Mouse (Mus musculus) layer of hippocampus, adult 9-11 months (tissue): ENCODE measurements around the gene Ppp2r5c.
A peak's percentile ranks its signal among the peaks of the same experiment; 100 is the strongest.

Source experiments
- DNase-seq: peaks from one replicate; pipeline ENCODE4 v3.0.0; 2022

Gene Ppp2r5c

DNA sequence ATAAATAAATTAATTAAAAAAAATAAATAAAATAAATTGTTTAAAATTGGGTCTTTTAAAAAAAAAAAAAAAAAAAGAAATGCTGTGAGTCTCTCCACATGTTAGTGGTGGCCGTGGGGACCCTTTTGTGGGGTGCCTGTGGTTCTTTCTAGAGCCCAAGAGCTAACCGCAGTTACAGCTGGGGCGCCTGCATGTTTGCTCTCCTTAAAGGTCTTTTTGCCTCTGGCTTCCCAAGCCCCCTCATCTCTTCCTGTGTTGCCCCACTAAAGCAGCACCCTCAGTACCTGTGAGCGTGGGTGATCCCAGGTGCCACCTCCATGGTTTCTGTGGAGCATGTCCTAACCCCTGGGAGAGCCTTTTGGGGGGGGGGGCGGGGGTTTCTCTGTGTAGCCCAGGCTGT is 45.5 kb downstream of the Ppp2r5c start:
- DNase-seq: no peak

DNA sequence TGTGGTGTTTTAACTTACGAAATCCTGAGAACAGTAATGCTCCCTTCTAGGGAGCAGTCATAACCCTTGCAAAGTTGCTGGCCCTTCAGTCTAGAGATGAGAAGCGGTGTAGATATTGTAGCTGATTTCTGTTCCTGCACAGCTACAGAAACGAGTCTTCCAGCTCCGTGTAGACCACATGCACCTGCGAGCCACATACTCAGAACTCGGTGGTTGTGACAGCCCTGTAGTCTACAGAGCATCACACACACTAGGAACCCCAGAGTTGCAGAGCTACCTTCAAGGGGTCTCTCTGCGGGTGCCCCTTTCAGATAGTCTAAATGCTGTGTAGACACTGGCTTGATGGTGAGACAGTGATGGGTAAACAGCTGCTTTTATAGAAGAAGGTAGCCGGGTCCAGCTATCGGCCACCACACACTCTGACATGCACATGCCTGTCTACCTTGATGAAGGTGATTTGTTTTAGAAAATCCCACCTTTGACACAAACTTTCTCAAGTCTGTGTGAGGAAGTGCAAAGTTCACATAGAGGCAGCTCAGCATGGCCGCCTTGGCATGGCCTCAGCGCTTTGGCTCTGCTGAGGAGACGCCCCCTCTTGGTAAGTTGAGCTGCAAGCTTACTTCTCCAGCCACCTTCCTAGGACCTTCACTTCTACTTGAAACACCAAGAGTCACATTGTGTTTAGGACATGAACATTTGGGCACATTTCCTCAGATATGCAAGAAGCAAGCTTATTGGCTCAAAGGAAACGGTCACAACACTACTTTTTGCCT is 46.9 kb downstream of the Ppp2r5c start:
- no peak for DNase-seq

DNA sequence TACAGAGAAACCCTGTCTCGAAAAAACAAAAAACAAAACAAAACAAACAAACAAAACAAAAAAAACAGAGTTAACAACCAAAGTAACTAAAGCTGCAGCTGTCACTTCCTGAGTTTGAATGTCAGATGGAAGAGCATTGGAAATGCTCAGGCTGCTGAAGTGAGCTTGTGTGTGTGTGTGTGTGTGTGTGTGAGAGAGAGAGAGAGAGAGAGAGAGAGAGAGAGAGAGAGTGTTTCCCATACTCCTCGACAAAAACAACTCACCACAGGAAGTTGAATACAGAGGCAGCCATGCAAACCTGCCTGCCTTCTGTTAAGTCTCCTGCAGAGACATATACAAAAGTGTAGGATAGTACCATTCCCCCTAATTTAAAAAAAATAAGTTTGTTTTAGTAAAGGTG is 47.9 kb downstream of the Ppp2r5c start:
- no peak for DNase-seq

DNA sequence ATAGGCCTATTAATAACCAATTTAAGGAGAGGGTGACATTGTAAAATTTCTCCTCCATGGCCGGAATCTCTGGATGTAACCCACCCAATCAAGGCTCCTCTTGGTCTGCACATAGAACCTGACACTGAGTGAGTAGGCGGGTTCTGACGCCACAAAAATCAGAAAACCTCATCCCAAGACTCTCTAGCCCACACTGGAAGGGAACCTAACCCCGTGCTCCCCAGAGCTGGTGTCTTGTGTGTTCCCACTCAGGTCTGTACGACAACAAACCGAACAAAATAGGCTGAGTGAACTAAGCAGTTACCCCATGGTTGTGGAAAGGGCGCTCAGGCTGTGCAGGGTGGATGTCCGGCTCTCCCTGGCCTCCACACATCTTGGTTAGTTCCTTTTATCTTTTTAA is 48.3 kb downstream of the Ppp2r5c start:
- DNase-seq: no peak

DNA sequence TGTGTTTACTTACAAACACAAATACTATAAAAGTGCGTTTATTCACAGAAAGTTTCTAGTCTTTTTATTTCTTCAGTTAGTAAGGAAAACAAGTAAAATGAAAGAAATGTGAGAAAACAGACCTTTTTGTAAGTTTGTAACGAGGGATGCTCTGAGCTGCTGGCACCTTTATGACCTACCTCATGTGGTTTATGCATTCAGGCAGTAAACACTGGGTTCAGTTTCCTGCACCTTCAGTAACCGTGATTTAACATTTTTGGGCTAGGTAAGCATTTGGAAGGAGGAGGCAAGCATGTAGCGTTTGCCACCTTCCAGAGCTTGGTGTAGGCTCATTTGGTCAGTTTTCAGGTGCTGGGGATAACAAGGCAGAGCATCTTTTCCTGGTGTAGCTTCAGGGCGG is 49.1 kb downstream of the Ppp2r5c start:
- no peak for DNase-seq

DNA sequence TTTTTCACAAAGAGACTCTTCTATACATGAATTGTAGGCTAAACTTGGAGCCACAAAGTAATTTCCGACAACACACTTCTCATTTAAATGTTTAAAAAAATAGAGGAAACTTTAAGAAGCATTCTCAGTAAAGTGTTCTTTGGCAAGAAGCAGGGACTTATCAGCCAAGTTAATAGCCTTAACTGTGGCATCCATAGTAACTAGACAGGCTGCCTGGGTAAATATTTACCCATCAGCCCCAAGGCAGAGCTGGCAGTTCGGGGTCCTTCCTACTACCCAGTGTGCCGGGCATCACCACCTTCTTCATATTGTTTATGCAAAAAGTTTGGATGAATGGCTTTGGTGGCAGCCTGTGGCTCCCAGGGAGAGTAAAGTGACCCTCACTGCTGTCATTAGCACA is 50.1 kb downstream of the Ppp2r5c start:
- DNase-seq: no peak

DNA sequence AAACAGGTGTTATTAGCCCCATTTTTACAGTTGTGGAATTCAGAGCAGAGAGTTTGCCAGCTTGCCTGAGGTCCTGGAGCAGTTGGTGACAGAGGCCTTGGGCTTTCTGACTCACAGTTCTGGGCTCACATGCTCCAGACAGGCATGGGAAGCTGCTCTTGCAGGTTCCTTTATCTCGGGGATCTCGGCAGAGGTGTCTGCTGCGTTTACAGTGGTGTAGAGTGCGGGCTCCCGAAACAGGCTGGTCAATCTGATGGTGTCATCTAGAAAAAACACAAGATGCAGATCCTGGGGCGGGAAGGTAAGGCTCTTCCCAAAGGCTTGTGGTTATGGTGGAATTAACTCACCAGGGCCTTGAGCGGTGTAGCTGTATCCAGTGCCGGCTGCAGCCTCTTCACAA is 50.6 kb downstream of the Ppp2r5c start:
- DNase-seq: no peak

DNA sequence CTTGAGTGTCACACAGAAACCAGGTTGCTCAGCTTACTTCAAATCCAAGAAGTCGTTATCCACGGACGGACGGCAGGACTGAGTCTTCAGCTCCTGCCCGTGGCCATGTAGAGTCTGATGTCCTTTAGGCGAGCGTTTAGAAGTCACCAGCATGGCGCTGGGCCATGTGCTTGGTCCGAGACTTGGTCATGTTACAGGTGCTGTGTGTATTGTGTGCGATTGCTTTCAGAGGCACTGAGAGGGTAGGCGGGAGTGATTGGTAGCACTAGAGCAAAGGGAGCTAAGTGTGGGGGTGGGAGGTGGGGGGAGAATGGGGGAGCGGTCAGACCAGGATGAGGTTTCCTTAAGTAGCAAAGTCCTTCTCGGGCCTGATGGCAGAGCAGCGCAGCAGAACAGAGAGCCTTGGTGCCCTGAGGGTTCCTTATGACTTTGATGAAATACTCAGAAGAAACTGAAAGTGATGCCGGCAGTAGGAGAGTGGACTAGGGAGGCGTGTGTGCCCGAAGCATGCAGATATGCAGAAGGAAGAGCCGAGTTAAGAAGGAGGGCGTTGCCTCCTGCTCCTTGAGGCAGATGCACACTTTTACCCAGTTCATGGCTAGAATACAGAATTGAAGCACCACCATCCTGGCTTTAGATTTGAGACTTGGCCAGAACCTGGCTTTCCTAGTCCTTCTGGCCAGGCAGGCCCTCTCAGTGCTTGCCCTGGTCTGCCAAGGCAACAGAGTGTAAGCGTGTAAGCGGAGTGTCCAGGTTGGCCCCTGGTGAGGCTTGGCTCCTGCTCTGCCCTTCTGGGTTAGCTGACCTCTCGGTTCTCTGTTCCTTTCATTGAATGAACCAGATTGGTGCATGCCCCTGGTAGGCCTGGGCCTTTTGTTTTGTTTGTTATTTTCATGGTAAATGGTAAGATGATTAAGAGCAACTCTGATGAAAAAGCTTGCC is 51.6 kb downstream of the Ppp2r5c start:
- no peak for DNase-seq

DNA sequence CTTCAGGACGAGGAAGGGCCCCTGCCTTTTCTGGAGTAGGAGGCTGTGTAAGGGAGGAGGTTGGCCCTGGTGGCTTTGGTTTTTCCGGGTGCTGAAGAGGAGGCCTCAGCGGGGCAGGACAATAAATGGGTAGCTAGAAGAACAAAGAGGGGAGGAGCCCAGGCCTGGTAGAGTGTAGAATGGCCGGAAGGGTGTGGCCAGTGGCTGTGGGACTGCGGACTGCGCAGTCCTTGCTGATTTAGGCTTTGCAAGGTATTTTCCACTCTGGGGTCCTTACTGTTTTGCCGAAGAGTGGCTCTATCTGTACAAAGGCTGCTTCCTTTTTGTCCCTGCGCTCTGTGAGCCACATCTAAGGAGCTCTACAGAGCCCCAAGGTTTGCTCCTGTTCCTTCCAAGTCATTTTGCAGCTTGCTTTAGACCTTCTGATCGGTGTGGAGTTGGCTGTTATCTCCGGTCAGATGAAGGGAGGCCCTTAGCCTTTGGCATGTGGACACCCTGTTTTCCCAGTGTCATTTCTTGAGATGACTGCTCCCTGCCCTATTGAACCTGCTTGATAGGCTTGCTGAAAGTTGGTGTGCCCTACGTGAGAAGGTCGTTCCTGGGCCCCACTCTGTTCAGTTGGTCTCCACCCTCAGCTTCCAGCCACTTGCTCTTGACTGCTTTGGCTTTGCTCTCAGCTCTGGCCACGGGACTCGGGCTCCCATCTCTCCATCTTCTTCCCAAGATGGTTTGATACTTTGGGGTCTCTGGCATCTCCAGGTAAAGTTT is 52.5 kb downstream of the Ppp2r5c start:
- no peak for DNase-seq

DNA sequence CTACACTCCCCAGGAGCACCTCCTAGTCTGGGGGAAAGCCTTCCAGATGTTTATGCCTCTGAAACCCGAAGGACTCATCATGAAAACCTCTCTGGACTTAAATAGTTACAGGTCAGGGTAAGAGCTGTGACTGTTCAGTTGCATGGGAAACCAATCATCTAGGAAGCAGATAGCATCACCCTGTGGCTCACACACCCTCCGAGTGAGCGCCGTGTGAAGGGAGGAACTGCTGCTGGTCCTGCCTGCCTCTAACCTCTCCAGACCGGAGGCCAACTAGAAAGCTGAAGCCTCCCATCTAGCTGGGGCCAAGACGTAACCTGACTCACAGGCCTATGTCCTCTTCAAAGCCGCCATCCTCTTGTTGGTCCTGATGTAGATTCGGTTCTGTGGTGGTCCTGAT is 53.2 kb downstream of the Ppp2r5c start:
- no peak for DNase-seq

DNA sequence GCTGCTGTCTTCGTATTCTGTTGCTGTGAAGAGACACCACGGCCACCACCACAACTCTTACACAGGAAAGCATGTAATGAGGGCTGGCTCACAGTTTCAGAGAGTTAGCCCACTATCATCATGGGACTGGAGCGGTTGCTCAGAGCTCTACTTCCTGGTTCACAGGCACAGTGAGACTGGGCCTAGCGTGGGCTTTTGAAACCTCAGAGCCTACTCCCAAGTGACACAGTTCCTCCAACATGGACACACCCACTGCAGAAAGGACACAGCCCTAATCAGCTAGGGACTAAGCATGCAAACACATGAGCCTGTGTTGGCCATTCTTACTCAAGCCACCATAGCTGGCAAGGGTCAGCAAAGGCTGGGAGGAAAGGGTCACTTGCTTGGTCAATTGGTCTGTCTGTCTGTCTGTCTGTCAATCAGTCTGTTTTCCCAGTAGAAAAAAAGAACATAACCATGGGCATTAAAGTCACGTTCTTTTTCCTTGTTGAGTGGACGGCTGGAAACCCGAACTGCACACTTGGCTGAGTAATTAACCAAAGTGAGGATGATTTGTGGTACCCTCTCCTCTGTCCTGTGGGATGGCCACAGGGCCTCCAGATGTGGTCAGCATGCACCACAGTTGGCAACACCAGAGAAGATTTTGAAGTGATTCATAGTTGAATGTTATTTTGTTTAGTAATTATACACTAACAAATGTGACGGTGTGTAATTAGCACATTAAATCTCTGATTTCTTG is 56.7 kb downstream of the Ppp2r5c start:
- no peak for DNase-seq

DNA sequence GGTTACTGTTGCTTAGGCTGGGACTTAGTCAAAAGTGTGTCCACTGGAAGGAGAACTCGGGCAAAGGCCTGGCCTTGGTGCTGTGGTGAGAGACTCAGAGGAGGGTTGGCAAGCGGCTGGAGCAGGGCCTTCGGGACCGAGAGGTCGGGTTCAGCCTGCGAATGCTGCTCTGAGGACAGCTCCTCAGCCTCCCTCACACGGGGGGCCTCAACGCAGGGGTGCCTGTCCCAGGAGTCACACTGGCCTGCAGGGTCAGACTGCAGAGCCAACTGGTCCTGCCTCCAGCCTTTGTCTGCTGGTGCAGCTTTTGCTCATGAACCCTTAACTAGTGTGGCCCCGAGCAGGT is 57.2 kb downstream of the Ppp2r5c start:
- DNase-seq: no peak

DNA sequence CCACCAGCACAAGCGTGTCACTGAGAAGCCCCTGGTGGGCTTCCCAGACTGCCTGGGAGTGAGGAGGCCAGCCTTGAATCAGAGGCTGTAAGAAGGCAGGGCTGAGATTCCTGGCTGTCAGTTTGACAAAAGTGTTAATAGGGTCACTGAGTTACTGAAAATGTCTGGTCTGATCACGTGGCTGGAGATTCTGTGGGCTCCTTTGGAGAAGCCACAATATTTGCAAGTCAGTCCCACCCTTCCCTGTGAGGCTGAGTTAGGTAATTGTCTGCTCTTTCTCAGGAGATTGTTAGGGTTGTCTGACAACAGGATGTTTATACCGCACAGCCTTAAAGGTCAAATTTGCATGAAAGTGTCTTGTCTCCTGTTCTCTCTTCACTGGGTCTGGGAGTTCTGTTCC is 57.9 kb downstream of the Ppp2r5c start:
- DNase-seq: no peak

DNA sequence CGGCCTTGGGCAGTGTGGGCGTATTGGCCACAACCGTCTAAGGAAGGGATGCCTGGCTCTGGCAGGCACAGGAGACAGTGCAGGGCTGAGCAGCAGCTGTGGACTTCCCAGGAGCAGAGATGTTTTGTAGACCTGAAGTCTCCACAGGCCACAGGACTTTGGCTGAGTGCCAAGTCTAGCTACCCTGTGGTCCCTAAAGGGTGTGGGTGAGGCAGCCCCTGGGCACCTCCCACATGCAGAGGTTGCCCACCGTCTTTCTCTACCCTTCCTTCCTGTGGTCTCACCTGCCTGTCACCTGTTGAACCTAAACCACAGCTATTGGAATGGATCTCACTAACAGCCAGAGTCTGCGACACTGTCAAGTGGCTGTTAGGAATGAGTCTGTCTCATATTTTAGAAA is 59.1 kb downstream of the Ppp2r5c start:
- DNase-seq: no peak

DNA sequence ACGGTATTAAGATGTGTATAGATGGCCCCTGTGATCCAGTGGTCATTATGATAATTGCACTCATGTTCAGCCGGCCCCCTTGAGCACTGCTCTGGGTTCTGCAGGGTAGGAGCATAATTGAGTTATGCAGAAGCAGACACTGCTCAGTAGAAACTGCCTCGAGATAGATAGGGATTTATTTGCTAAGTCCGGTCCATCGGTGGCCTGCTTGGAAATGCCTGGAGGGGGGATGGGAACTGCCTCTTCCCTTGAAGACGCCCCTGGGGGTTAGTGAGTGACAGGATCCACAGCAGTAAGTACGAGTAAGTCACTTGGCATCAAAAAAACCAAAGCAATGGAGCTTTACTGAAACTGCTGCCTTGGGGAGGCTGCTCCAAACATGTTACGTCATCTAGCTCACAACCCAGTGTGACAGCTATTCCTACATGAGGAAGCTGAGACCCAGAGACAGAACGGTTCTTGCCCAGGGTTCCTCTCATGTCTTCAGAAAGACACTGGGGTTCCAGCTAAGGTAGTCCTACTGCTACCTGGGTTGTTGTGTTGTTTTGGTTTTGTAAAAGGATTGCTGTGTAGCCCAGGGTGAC is 60.9 kb downstream of the Ppp2r5c start:
- no peak for DNase-seq

DNA sequence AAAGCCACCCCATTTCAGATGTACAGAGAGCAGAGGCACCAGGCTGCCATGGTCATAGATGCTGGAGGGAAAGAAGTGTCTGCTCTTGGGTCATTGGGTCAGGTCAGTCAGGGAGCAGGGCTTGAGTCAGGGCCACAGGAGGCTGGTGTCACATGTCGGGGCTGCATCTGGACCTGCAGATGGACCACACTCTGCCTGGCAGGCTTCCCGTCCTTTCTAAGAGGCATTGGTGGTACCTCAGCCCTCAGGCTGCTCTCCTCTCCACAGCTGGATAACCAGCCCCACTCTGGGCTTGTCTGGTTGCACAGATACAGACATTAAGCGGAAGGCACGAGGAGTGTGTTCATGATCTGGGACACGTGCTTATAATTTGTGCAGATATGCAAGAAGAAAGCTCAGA is 61.8 kb downstream of the Ppp2r5c start:
- DNase-seq: no peak

DNA sequence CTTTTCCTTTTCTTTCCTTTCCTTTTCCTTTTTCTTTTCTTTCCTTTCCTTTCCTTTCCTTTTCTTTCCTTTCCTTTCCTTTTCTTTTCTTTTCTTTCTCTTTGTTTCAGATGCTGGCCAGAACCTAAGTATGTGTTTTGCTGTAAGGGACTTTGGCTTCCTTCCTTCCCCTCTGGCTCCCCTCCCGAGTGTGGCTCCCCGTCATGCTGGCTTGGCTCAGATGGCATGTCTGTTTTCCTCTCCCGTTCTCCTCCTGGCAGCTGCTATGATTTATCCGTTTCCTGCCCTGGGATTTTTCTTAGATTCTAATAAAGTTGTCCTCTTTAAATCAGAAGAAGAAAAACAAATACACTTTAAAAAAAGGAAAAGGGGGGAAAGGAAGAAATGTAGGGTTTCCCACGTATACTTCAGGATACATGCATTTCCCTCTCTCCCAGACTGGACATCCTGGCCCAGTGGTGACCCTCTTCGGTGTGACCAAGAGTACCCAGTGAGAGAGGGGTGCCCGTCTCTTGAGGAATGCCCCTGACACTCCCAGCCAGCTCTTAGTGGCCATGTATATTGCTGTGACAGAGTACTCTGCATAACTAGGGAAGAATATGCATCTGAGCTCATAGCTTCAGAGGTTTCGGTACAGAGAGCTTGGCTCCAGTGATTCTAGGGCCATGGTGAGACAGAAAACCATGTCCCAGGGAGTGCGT is 63.4 kb downstream of the Ppp2r5c start:
- DNase-seq: peak; percentile 66

DNA sequence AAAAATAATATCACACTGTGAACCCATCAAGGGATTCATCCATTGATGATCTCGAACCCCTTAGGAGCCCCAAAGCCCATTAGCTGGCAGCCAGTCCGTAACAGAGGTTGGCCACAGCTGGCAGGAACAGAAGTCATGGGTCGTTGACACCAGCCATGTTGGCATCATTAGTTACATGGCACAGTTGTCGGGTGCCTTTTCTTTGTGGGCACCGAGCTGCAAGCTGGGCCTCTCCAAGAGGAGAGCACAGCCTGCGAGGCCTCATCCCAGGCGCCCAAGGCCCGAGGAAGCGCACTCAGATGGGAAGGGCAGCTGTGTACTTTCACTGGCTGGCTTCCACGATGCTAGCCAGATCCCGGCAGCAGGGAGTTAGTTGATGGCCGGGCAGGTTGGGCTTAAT is 64.3 kb downstream of the Ppp2r5c start:
- no peak for DNase-seq

DNA sequence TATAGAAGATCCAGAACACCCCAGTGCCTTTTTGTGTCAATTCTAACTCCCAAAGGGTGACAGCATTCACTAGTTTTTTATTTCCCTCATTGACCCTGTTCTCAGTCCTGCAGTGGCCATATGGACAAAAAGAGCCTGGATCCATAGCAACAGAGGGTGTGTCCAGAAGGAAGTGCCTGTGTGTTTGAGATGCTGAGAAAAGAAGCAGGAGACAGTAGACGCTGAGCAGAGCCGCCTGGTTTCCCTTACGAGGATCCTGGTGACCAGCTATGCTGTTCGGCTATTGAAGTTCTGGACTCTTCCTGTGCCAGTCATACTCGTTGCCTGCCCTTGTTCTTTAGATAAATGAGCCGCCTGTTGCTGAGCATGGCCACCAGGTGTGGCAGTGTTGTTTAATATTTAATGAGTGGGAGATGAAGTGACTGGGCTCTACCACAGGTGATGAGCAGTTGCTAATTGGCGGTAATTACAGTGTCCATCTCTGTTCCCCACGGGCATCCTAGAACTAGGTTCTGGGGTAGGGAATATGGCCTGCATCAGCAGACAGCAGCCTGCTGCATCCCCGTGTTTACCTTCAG is 65.0 kb downstream of the Ppp2r5c start:
- DNase-seq: no peak

DNA sequence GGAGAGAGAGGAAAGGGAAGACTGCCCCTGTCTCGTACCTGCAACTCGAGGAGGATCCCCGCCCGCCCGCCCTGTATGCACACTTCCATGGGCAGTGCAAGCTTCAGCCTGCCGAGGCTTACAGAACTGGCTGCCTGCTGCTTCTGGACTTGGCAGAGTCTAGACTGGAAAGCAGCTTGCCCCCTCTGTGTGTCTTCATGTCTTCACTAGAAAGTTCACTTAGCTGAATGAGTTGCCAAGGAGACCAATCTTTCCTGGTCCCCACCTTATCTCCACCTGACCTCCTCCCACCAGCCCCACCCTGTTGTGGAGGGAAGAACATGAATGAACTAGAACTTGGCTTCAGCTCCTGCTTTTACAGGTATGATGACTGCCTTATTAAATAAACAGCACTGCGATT is 66.0 kb downstream of the Ppp2r5c start:
- no peak for DNase-seq

DNA sequence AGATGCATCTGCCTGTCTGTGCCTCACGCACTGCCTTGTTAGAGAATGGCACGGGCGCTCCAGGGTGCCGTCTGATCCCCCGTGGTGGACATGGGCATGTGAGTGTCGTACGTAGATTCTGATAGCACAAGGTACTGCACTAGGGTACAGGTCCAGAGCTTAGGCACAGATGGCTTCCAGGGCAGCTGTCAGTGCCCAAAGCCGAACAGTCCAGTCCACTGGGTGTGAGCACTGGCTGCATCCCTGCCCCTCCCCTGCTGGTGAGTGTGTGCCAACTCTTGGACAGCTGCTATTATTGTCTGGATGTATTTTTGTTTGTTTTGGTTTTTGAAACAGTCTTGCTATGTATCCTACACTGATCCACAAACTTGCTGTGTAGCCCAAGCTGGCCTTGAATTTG is 68.8 kb downstream of the Ppp2r5c start:
- DNase-seq: peak; percentile 53
